Mouse (Mus musculus) C2C12 (cell line): Measurements from ENCODE around the gene Gm28043.

ENCODE experiments used
- CEBPB ChIP-seq: IDR thresholded peaks from one replicate; pipeline ENCODE4 v1.6.1; 2011; ENCODE audit warnings: low read depth, mild to moderate bottlenecking, control low read depth, moderate library complexity
- CTCF ChIP-seq: IDR thresholded peaks from one replicate; pipeline ENCODE4 v1.5.1; 2011; ENCODE audit not compliant: control insufficient read depth, insufficient read depth, insufficient read length
- MYOD1 ChIP-seq: IDR thresholded peaks from one replicate; pipeline ENCODE4 v1.6.1; 2011; ENCODE audit warnings: low read depth; ENCODE audit not compliant: control insufficient read depth, insufficient read length

DNA sequence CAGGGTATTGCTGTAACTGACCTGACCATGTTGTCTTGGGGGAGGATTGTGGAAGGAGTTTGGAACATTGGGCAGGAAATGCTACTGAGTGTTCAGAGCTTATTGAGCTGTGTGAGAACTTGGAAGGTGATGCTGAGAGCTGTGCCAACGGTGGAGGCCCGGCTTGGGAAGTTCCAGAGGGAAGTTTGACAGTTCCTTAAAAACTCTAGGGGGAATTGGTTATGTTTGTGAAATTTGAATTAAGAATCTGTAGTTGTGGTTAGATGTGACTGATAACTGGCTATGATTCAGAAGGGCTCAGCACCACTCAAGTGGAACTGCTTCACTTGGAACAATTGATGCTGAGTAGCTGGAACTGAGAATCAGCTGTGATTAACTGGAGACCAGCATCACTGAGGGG is 56.3 kb downstream of the Gm28043 start:
- TF ChIP-seq CEBPB (no peak), CTCF (no peak), MYOD1 (no peak)
